Mouse (Mus musculus) intestine, embryonic 16.5 days (tissue): ENCODE data around the gene Calm3. TPM values are rescaled to one million over a fixed set of nuclear protein-coding genes. Genes with fewer than 3 reads are reported as not detected.

Source experiments
- ATAC-seq: fragments of 200-750 bp; cut with Nextera tagmentation; 2 replicates; pipeline ENCODE4 v1.8.0; 2017; ENCODE audit warnings: moderate TSS enrichment, moderate library complexity
- H3K27ac ChIP-seq: fragments of 300-500 bp; sonication (generic); 2 replicates; pipeline ENCODE4 v1.5.1; 2014; ENCODE audit warnings: mild to moderate bottlenecking, low read length
- H3K27me3 ChIP-seq: fragments of 300-500 bp; sonication (generic); replicated peaks from 2 replicates; pipeline ENCODE4 v1.6.1; 2014; ENCODE audit warnings: low read length, control low read depth, mixed read lengths; ENCODE audit not compliant: control insufficient read depth, insufficient read depth
- H3K36me3 ChIP-seq: fragments of 300-500 bp; sonication (generic); 2 replicates; pipeline ENCODE4 v1.6.1; 2014; ENCODE audit warnings: low read length, control low read depth; ENCODE audit not compliant: control insufficient read depth, insufficient read depth
- H3K4me1 ChIP-seq: fragments of 300-500 bp; sonication (generic); 2 replicates; pipeline ENCODE4 v1.6.1; 2014; ENCODE audit warnings: low read length, control low read depth, mixed read lengths; ENCODE audit not compliant: control insufficient read depth, insufficient read depth
- H3K4me2 ChIP-seq: fragments of 300-500 bp; sonication (generic); 2 replicates; pipeline ENCODE4 v1.6.1; 2014; ENCODE audit warnings: low read depth, low read length, control low read depth
- H3K4me3 ChIP-seq: fragments of 300-500 bp; sonication (generic); 2 replicates; pipeline ENCODE4 v1.5.1; 2014; ENCODE audit warnings: mild to moderate bottlenecking, low read length
- H3K9ac ChIP-seq: fragments of 300-500 bp; sonication (generic); 2 replicates; pipeline ENCODE4 v1.6.1; 2014; ENCODE audit warnings: low read depth, low read length
- H3K9me3 ChIP-seq: fragments of 300-500 bp; sonication (generic); 2 replicates; pipeline ENCODE4 v1.6.1; 2016; ENCODE audit warnings: low read length, control low read depth; ENCODE audit not compliant: control insufficient read depth
- WGBS: fragments of 180-500 bp; shearing (Covaris S2); extraction: QIAGEN DNeasy Blood & Tissue Kit; methylation state at CpG from one replicate; pipeline ENCODE4 v1.1.7; 2014; 5-methylcytosine and 5-hydroxymethylcytosine counted together
- polyA plus RNA-seq: library from polyadenylated mRNA; unstranded; fragments of >200 nt; fragmentation: Nextera tagmentation; extraction: Ambion mirVana; gene quantifications from 2 replicates; pipeline ENCODE4 v1.2.1, GENCODE M21; 2015

Gene Calm3
- polyA plus RNA-seq, 1 experiment from 2014 or later = 163 TPM

- Histone ChIP-seq H3K4me1 (peaks cover 35% of the 10 kb centered on the region), H3K4me3 (no peak overlapping the region), H3K9me3 (no peaks in the 10 kb centered on the region), H3K36me3 (peaks cover 6% of the 10 kb centered on the region), H3K9ac (no peak overlapping the region), H3K27ac (no peak overlapping the region), H3K4me2 (no peak overlapping the region), H3K27me3 (0 out of 2 replicates have a peak, but pooled peaks cover 2% of the 10 kb centered on the region)
- ATAC-seq = no peak
- 41% methylated on average over 10 of the region's 10 CpGs for WGBS
Observed at GRCm38 (mm10) chr7:16909909-16910308, 14.0 kb downstream of the Calm3 start.

DNA sequence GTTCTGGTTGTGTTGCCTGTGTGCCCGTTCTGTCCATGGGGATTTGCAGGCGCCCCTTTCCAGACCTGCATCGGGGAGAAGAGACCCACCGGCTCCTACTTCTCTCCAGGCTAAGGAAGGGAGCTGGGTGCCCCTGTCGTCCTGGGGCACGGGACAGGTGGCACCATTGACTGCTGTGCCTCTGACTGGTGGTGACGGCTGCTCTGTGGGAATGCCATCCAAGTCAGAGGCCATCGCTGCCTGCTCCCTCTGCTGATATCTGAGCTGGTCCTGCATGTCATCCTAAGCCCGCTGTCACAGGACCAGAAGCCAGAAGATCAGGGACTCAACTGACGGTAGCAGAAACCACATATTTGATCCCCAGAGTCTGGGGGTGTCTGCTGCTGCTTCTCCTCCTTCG lies 15.1 kb downstream of the Calm3 start:
- H3K4me3 ChIP-seq = no peak overlapping the region
- no peaks in the 10 kb centered on the region for H3K36me3 ChIP-seq
- H3K27me3 ChIP-seq = 0 out of 2 replicates have a peak, but pooled peaks cover 2% of the 10 kb centered on the region
- no peaks in the 10 kb centered on the region for H3K9me3 ChIP-seq
- no peak for ATAC-seq
- peak overlapping the region; percentile 9; the same call in 1 of the 2 replicates for H3K27ac ChIP-seq
- H3K4me2 ChIP-seq = peak overlapping the region; percentile 40; the same call in 1 of the 2 replicates
- H3K4me1 ChIP-seq = peaks cover 38% of the 10 kb centered on the region
- WGBS = 58% methylated on average over 11 of the region's 11 CpGs
- peak overlapping the region; percentile 21; the same call in 1 of the 2 replicates for H3K9ac ChIP-seq

DNA sequence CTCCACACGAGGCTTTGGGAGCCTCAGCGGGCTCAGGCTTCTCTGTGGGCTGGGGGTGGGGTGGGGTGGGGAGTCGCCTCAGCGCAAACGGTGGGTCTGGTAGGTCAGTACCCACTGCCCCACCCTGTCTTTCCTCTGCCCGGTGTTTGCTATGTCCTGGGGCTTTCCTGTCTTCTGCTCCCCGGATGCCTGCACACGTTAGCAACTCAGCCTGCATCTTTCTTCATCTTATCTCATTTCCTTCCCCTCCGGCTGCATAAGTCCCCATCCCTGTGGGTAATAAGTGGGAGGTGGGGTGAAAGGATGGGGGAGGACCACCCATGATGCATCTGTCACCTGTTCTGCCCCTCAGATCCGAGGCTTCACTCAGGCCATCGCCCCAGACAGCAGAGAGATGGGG lies 15.5 kb downstream of the Calm3 start:
- Histone ChIP-seq H3K9ac (peak overlapping the region; percentile 21; the same call in 1 of the 2 replicates), H3K4me2 (peak overlapping the region; percentile 40), H3K27ac (no peak overlapping the region; the same call in 1 of the 2 replicates), H3K4me3 (peak overlapping the region; percentile 13), H3K4me1 (peaks cover 40% of the 10 kb centered on the region), H3K27me3 (0 out of 2 replicates have a peak, but pooled peaks cover 2% of the 10 kb centered on the region), H3K9me3 (no peaks in the 10 kb centered on the region), H3K36me3 (no peaks in the 10 kb centered on the region)
- no peak for ATAC-seq
- 23% methylated on average over 11 of the region's 11 CpGs for WGBS

DNA sequence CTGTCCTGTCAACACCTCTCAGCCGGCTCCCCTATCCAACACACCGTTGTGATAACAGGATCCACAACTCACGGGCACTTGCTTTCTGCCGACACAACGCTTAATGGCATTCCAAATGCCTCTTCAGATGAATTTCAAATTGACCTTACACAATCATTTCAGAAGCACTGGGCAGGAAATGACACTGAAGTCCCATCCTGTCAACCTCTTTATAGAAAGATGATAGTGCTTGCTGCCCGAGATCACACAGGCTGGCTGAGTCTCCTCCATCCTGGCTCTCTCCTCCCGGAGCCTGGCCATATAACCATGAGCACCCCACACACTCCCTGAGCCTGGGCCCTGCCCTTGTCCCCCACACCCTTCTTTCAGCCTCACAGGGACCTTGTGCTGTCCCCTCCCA lies 16.1 kb downstream of the Calm3 start:
- 51% methylated on average over 7 of the region's 7 CpGs for WGBS
- Histone ChIP-seq H3K4me2 (peak overlapping the region; percentile 40), H3K27me3 (0 out of 2 replicates have a peak, but pooled peaks cover 2% of the 10 kb centered on the region), H3K4me1 (peaks cover 40% of the 10 kb centered on the region), H3K4me3 (peak overlapping the region; percentile 13), H3K36me3 (no peaks in the 10 kb centered on the region), H3K27ac (no peak overlapping the region), H3K9ac (peak overlapping the region; percentile 21; the same call in 1 of the 2 replicates), H3K9me3 (no peaks in the 10 kb centered on the region)
- no peak for ATAC-seq

GRCm38 (mm10) chr7:16906889-16907559 lies 16.9 kb downstream of the Calm3 start:
- H3K4me1 ChIP-seq = peaks cover 40% of the 10 kb centered on the region
- H3K4me2 ChIP-seq = peak overlapping the region; percentile 23; the same call in 1 of the 2 replicates
- 91% methylated on average over 41 of the region's 41 CpGs for WGBS
- H3K27me3 ChIP-seq = 0 out of 2 replicates have a peak, but pooled peaks cover 2% of the 10 kb centered on the region
- H3K36me3 ChIP-seq = no peaks in the 10 kb centered on the region
- peak overlapping the region; percentile 20; the same call in 1 of the 2 replicates for H3K9ac ChIP-seq
- no peak for ATAC-seq
- H3K9me3 ChIP-seq = no peaks in the 10 kb centered on the region
- H3K27ac ChIP-seq = no peak overlapping the region
- H3K4me3 ChIP-seq = 0 out of 2 replicates have a peak overlapping the region, but pooled peaks have one; percentile 3

GRCm38 (mm10) chr7:16906281-16906680 lies 17.6 kb downstream of the Calm3 start, which contains the start of gene Ptgir:
Gene Ptgir, plus strand, starts transcription at chr7:16906490.
- Histone ChIP-seq H3K9ac (peak within 1 kb of the TSS; percentile 20; the same call in 1 of the 2 replicates), H3K27me3 (0 out of 2 replicates have a peak, but pooled peaks cover 2% of the 10 kb centered on the region), H3K4me2 (peak within 1 kb of the TSS; percentile 23; the same call in 1 of the 2 replicates), H3K27ac (0 out of 2 replicates have a peak within 1 kb of the TSS, but pooled peaks have one; percentile 19), H3K36me3 (no peaks in the 10 kb centered on the region), H3K4me3 (0 out of 2 replicates have a peak within 1 kb of the TSS, but pooled peaks have one; percentile 3), H3K4me1 (peaks cover 40% of the 10 kb centered on the region), H3K9me3 (no peaks in the 10 kb centered on the region)
- WGBS = 10% methylated on average over 6 of the region's 6 CpGs
- ATAC-seq = peak; percentile 16; the same call in 1 of the 2 replicates

- H3K4me3 ChIP-seq = no peak overlapping the region
- ATAC-seq = no peak; the same call in 1 of the 2 replicates
- H3K36me3 ChIP-seq = no peaks in the 10 kb centered on the region
- WGBS = 42% methylated on average over 9 of the region's 9 CpGs
- no peaks in the 10 kb centered on the region for H3K9me3 ChIP-seq
- 0 out of 2 replicates have a peak overlapping the region, but pooled peaks have one; percentile 19 for H3K27ac ChIP-seq
- peaks cover 40% of the 10 kb centered on the region for H3K4me1 ChIP-seq
- H3K4me2 ChIP-seq = no peak overlapping the region
- H3K9ac ChIP-seq = no peak overlapping the region
- 0 out of 2 replicates have a peak, but pooled peaks cover 2% of the 10 kb centered on the region for H3K27me3 ChIP-seq
Observed at GRCm38 (mm10) chr7:16905491-16906021, 18.4 kb downstream of the Calm3 start.

GRCm38 (mm10) chr7:16904120-16904675 lies 19.7 kb downstream of the Calm3 start:
- Histone ChIP-seq H3K36me3 (no peaks in the 10 kb centered on the region), H3K27me3 (0 out of 2 replicates have a peak, but pooled peaks cover 2% of the 10 kb centered on the region), H3K4me3 (no peak overlapping the region), H3K4me2 (no peak overlapping the region), H3K9ac (0 out of 2 replicates have a peak overlapping the region, but pooled peaks have one; percentile 5), H3K27ac (0 out of 2 replicates have a peak overlapping the region, but pooled peaks have one; percentile 6), H3K4me1 (peaks cover 33% of the 10 kb centered on the region), H3K9me3 (no peaks in the 10 kb centered on the region)
- 51% methylated on average over 9 of the region's 10 CpGs for WGBS
- no peak for ATAC-seq
